Mouse (Mus musculus) hindbrain, embryonic 14.5 days (tissue): Measurements from ENCODE around the gene Pak4. TPM values are rescaled to one million over a fixed set of nuclear protein-coding genes. Genes with fewer than 3 reads are reported as not detected.
"Not testable (repeated sequence)": the region's sequence is repeated elsewhere in the genome, so short reads cannot be mapped to it uniquely, and the experiment has no call there.

ENCODE experiments used
- ATAC-seq: fragments of 200-750 bp; cut with Nextera tagmentation; 2 replicates; pipeline ENCODE4 v1.8.0; 2017; ENCODE audit warnings: moderate number of reproducible peaks, mild to moderate bottlenecking, moderate TSS enrichment, moderate library complexity; ENCODE audit not compliant: low FRiP score
- DNase-seq: peaks from one replicate; pipeline ENCODE4 v3.0.0-alpha.2; 2015; ENCODE audit warnings: low spot score
- H3K27ac ChIP-seq: fragments of 300-500 bp; sonication (generic); 2 replicates; pipeline ENCODE4 v1.5.1; 2014; ENCODE audit warnings: mild to moderate bottlenecking, moderate library complexity
- H3K27me3 ChIP-seq: fragments of 300-500 bp; sonication (generic); 2 replicates; pipeline ENCODE4 v1.6.1; 2014; ENCODE audit warnings: mild to moderate bottlenecking, low read length, mixed read lengths; ENCODE audit not compliant: control insufficient read depth, insufficient read depth
- H3K36me3 ChIP-seq: fragments of 300-500 bp; sonication (generic); replicated peaks from 2 replicates; pipeline ENCODE4 v1.6.1; 2014; ENCODE audit not compliant: control insufficient read depth, insufficient read depth
- H3K4me1 ChIP-seq: fragments of 300-500 bp; sonication (generic); replicated peaks from 2 replicates; pipeline ENCODE4 v1.6.1; 2014; ENCODE audit warnings: antibody characterized with exemption, low read length, mixed read lengths; ENCODE audit not compliant: control insufficient read depth, insufficient read depth
- H3K4me2 ChIP-seq: fragments of 300-500 bp; sonication (generic); replicated peaks from 2 replicates; pipeline ENCODE4 v1.6.1; 2014; ENCODE audit warnings: mild to moderate bottlenecking, moderate library complexity
- H3K4me3 ChIP-seq: fragments of 300-500 bp; sonication (generic); replicated peaks from 2 replicates; pipeline ENCODE4 v1.5.1; 2014; ENCODE audit warnings: mild to moderate bottlenecking, low read length
- H3K9ac ChIP-seq: fragments of 300-500 bp; sonication (generic); 2 replicates; pipeline ENCODE4 v1.6.1; 2014
- H3K9me3 ChIP-seq: fragments of 300-500 bp; sonication (generic); 2 replicates; pipeline ENCODE4 v1.6.1; 2016; ENCODE audit warnings: low read length; ENCODE audit not compliant: control insufficient read depth
- WGBS: fragments of 180-500 bp; shearing (Covaris S2); extraction: QIAGEN DNeasy Blood & Tissue Kit; methylation state at CpG from one replicate; pipeline ENCODE4 v1.1.7; 2014; 5-methylcytosine and 5-hydroxymethylcytosine counted together
- microRNA-seq: library from miRNA; unstranded; fragments of <30 nt; microRNA quantifications from one replicate; pipeline ENCODE4, GENCODE M21; 2016
- polyA plus RNA-seq: library from polyadenylated mRNA; unstranded; fragments of >200 nt; fragmentation: Nextera tagmentation; extraction: Ambion mirVana; gene quantifications from 2 replicates; pipeline ENCODE4 v1.2.1, GENCODE M21; 2014

Gene Pak4
- polyA plus RNA-seq, 1 experiment from 2014 or later: 13.2 TPM

- not testable (repeated sequence) for ATAC-seq, H3K9ac ChIP-seq, H3K36me3 ChIP-seq, DNase-seq, H3K9me3 ChIP-seq, H3K4me3 ChIP-seq, H3K27me3 ChIP-seq, H3K4me1 ChIP-seq, H3K27ac ChIP-seq, H3K4me2 ChIP-seq
- WGBS: 63% methylated on average over 1 of the region's 2 CpGs
Measured at GRCm38 (mm10) chr7:28509121-28509520, 88.9 kb downstream of the Pak4 start.

Small RNA genes lying within 50 kb of the gene (microRNA-seq; reads per million reads assigned to microRNA genes)
- gene Mir7049: 0.48 reads per million

Other genes with a start within 250 kb of the Pak4 start
- 521 and 677 TPM in 2 replicates for gene Rps16, start 247.5 kb downstream of the Pak4 start, polyA plus RNA-seq
- 21.5 and 25.5 TPM in 2 replicates for gene Plekhg2, start 225.6 kb downstream of the Pak4 start, polyA plus RNA-seq
- gene Zfp36, start 217.9 kb downstream of the Pak4 start, polyA plus RNA-seq: 3.0 and 3.7 TPM in 2 replicates
- gene Med29, start 205.5 kb downstream of the Pak4 start, polyA plus RNA-seq: 39.2 and 44.5 TPM in 2 replicates
- gene Paf1, start 205.2 kb downstream of the Pak4 start, polyA plus RNA-seq: 73.9 and 74.3 TPM in 2 replicates
- 4.7 and 6.6 TPM in 2 replicates for gene Gmfg, start 160.7 kb downstream of the Pak4 start, polyA plus RNA-seq
- 25.5 and 28.7 TPM in 2 replicates for gene Lrfn1, start 146.2 kb downstream of the Pak4 start, polyA plus RNA-seq
- not detected in 2 replicates for gene Ifnl2, start 87.7 kb downstream of the Pak4 start, polyA plus RNA-seq
- gene Ifnl3, start 75.3 kb downstream of the Pak4 start, polyA plus RNA-seq: not detected in 2 replicates
- gene Sycn, start 57.3 kb downstream of the Pak4 start, polyA plus RNA-seq: not detected in 2 replicates
- gene Nccrp1, start 50.9 kb downstream of the Pak4 start, polyA plus RNA-seq: 0.12 and 0.13 TPM in 2 replicates
- gene Samd4b, start within 50 bp of the Pak4 start, polyA plus RNA-seq: 26.8 and 27.6 TPM in 2 replicates
- 0.33 and 0.51 TPM in 2 replicates for gene Acp7, start 33.1 kb upstream of the Pak4 start, polyA plus RNA-seq
- 8.5 and 11.5 TPM in 2 replicates for gene Fbxo27, start 94.7 kb upstream of the Pak4 start, polyA plus RNA-seq
- 2.3 TPM in 2 replicates for gene Fbxo17, start 118.6 kb upstream of the Pak4 start, polyA plus RNA-seq
- gene Mrps12, start 143.6 kb upstream of the Pak4 start, polyA plus RNA-seq: 113 and 118 TPM in 2 replicates
- 16.6 and 18.2 TPM in 2 replicates for gene Sars2, start 143.8 kb upstream of the Pak4 start, polyA plus RNA-seq
- 0.33 and 0.65 TPM in 2 replicates for gene Ccer2, start 158.0 kb upstream of the Pak4 start, polyA plus RNA-seq
- gene Sirt2, start 168.6 kb upstream of the Pak4 start, polyA plus RNA-seq: 106 and 113 TPM in 2 replicates
- 62.9 and 68.8 TPM in 2 replicates for gene Nfkbib, start 169.3 kb upstream of the Pak4 start, polyA plus RNA-seq
- gene Rinl, start 190.8 kb upstream of the Pak4 start, polyA plus RNA-seq: 1.4 and 2.7 TPM in 2 replicates
- 142 and 150 TPM in 2 replicates for gene Hnrnpl, start 210.4 kb upstream of the Pak4 start, polyA plus RNA-seq
- gene Ech1, start 227.0 kb upstream of the Pak4 start, polyA plus RNA-seq: 92.6 and 99.0 TPM in 2 replicates
- gene Lgals4, start 235.7 kb upstream of the Pak4 start, polyA plus RNA-seq: 2.8 and 3.2 TPM in 2 replicates